Comparison of ENCODE assay signal across 18 mouse cellular contexts in genomic region chr4:135780255-135780654, GRCm38 (mm10). TPM values are rescaled to one million over a fixed set of nuclear protein-coding genes. Genes with fewer than 3 reads are reported as not detected.
DNase-seq lines count a peak whose midpoint lies in the region; ATAC-seq lines count a peak whose summit lies in the region.
"Had no signal": no experiment of that assay in that cellular context is flagged by ENCODE, and none has a peak within 500 bp of the region (broad histone marks: within the 10 kb centered on the region; RNA-seq: fewer than 3 reads in every experiment).

No protein-coding gene starts in this region.

- WGBS in heart, embryonic 11.5 days (ENCODE audit: insufficient replicate concordance): 69% methylated on average over 3 of the region's 3 CpGs
- WGBS in lung, embryonic 16.5 days: 49% methylated on average over 3 of the region's 3 CpGs
- WGBS in embryonic facial prominence, embryonic 14.5 days: 41% methylated on average over 3 of the region's 3 CpGs
- WGBS in stomach, embryonic 16.5 days: 52% methylated on average over 3 of the region's 3 CpGs
- WGBS in forebrain, embryonic 14.5 days: 87% methylated on average over 3 of the region's 3 CpGs

- no peak; the same call in 1 of the 2 replicates for ATAC-seq in heart, embryonic 11.5 days (replicated peaks; ENCODE audit: insufficient number of reproducible peaks, low FRiP score, low TSS enrichment)
- peak; percentile 79; the same call in 1 of the 2 replicates for ATAC-seq in lung, embryonic 16.5 days (ENCODE audit: low read depth)
- peak; percentile 63; the same call in 1 of the 2 replicates for ATAC-seq in embryonic facial prominence, embryonic 14.5 days (ENCODE audit: low read depth)
- ATAC-seq in stomach, embryonic 16.5 days (ENCODE audit: insufficient read depth, low FRiP score): peak; percentile 83; the same call in 1 of the 2 replicates
- no peak for ATAC-seq in cerebellum, adult (ENCODE audit: insufficient number of reproducible peaks, low FRiP score, low TSS enrichment)
- ATAC-seq in forebrain, embryonic 14.5 days: no peak
- ATAC-seq: midbrain, embryonic 16.5 days had no signal

- no peaks in the 10 kb centered on the region for H3K9me3 ChIP-seq in heart, embryonic 11.5 days (replicated peaks; ENCODE audit: control insufficient read depth, low read length)
- H3K9me3 ChIP-seq in lung, embryonic 16.5 days (ENCODE audit: control insufficient read depth, low read length): no peaks in the 10 kb centered on the region
- no peaks in the 10 kb centered on the region for H3K9me3 ChIP-seq in embryonic facial prominence, embryonic 14.5 days (ENCODE audit: control insufficient read depth, low read length)
- H3K9me3 ChIP-seq in stomach, embryonic 16.5 days (replicated peaks; ENCODE audit: control insufficient read depth, low read length): no peaks in the 10 kb centered on the region
- no peaks in the 10 kb centered on the region for H3K9me3 ChIP-seq in forebrain, embryonic 14.5 days (replicated peaks; ENCODE audit: control insufficient read depth, low read length)
- H3K9me3 ChIP-seq: neural tube, embryonic 13.5 days had no signal

- peaks cover 3% of the 10 kb centered on the region; the same call in 1 of the 2 replicates for H3K27me3 ChIP-seq in heart, embryonic 11.5 days (ENCODE audit: control insufficient read depth, insufficient read depth, low read length)
- H3K27me3 ChIP-seq in lung, embryonic 16.5 days (ENCODE audit: control insufficient read depth, insufficient read depth, low read depth, low read length): no peaks in the 10 kb centered on the region
- no peaks in the 10 kb centered on the region for H3K27me3 ChIP-seq in embryonic facial prominence, embryonic 14.5 days (replicated peaks; ENCODE audit: control insufficient read depth, insufficient read depth, low read length)
- no peaks in the 10 kb centered on the region for H3K27me3 ChIP-seq in stomach, embryonic 16.5 days (ENCODE audit: control insufficient read depth, insufficient read depth, low read length)
- H3K27me3 ChIP-seq in forebrain, embryonic 14.5 days (replicated peaks; ENCODE audit: control insufficient read depth, insufficient read depth, low read length): no peaks in the 10 kb centered on the region
- H3K27me3 ChIP-seq: neural tube, embryonic 13.5 days had no signal

- no peak overlapping the region for H3K9ac ChIP-seq in heart, embryonic 11.5 days (ENCODE audit: low read depth, low read length)
- no peak overlapping the region for H3K9ac ChIP-seq in lung, embryonic 16.5 days (ENCODE audit: low read length)
- no peak overlapping the region for H3K9ac ChIP-seq in embryonic facial prominence, embryonic 14.5 days (ENCODE audit: low read depth, low read length)
- H3K9ac ChIP-seq in stomach, embryonic 16.5 days (ENCODE audit: low read length): no peak overlapping the region
- no peak overlapping the region for H3K9ac ChIP-seq in forebrain, embryonic 14.5 days (ENCODE audit: low read length)
- H3K9ac ChIP-seq: neural tube, embryonic 13.5 days had no signal

- H3K36me3 ChIP-seq in heart, embryonic 11.5 days (ENCODE audit: control insufficient read depth, insufficient read depth, low read length): no peaks in the 10 kb centered on the region
- H3K36me3 ChIP-seq in lung, embryonic 16.5 days (ENCODE audit: control insufficient read depth, insufficient read depth, low read length): no peaks in the 10 kb centered on the region
- H3K36me3 ChIP-seq in embryonic facial prominence, embryonic 14.5 days (ENCODE audit: control insufficient read depth, insufficient read depth, low read length): no peaks in the 10 kb centered on the region
- no peaks in the 10 kb centered on the region for H3K36me3 ChIP-seq in stomach, embryonic 16.5 days (ENCODE audit: control insufficient read depth, insufficient read depth, low read length)
- no peaks in the 10 kb centered on the region for H3K36me3 ChIP-seq in forebrain, embryonic 14.5 days (ENCODE audit: control insufficient read depth, insufficient read depth, low read length)
- H3K36me3 ChIP-seq: neural tube, embryonic 13.5 days had no signal

- H3K4me1 ChIP-seq in heart, embryonic 11.5 days (ENCODE audit: control insufficient read depth, insufficient read depth, low read length): no peaks in the 10 kb centered on the region; the same call in 1 of the 2 replicates
- no peaks in the 10 kb centered on the region for H3K4me1 ChIP-seq in lung, embryonic 16.5 days (replicated peaks; ENCODE audit: control insufficient read depth, insufficient read depth, low read length)
- 0 out of 2 replicates have a peak, but pooled peaks cover 3% of the 10 kb centered on the region for H3K4me1 ChIP-seq in embryonic facial prominence, embryonic 14.5 days (ENCODE audit: control insufficient read depth, insufficient read depth, low read length)
- peaks cover 8% of the 10 kb centered on the region; the same call in 1 of the 2 replicates for H3K4me1 ChIP-seq in stomach, embryonic 16.5 days (ENCODE audit: control insufficient read depth, insufficient read depth, low read length)
- no peaks in the 10 kb centered on the region for H3K4me1 ChIP-seq in forebrain, embryonic 14.5 days (ENCODE audit: control insufficient read depth, insufficient read depth, low read length)
- H3K4me1 ChIP-seq: neural tube, embryonic 13.5 days had no signal

- H3K4me3 ChIP-seq in heart, embryonic 11.5 days (ENCODE audit: low read depth, low read length): no peak overlapping the region
- no peak overlapping the region for H3K4me3 ChIP-seq in lung, embryonic 16.5 days (ENCODE audit: low read length)
- H3K4me3 ChIP-seq in embryonic facial prominence, embryonic 14.5 days (ENCODE audit: low read depth, low read length): no peak overlapping the region
- no peak overlapping the region for H3K4me3 ChIP-seq in stomach, embryonic 16.5 days (replicated peaks; ENCODE audit: low read length)
- no peak overlapping the region for H3K4me3 ChIP-seq in forebrain, embryonic 14.5 days (ENCODE audit: low read depth, low read length)
- H3K4me3 ChIP-seq: gastrocnemius, adult 2 months; left cerebral cortex, adult 2 months; neural tube, embryonic 13.5 days had no signal

- no peak overlapping the region for H3K4me2 ChIP-seq in heart, embryonic 11.5 days
- no peak overlapping the region for H3K4me2 ChIP-seq in lung, embryonic 16.5 days (ENCODE audit: low read depth, low read length)
- no peak overlapping the region for H3K4me2 ChIP-seq in embryonic facial prominence, embryonic 14.5 days (ENCODE audit: low read depth, low read length)
- H3K4me2 ChIP-seq in stomach, embryonic 16.5 days (ENCODE audit: low read depth, low read length): no peak overlapping the region
- no peak overlapping the region for H3K4me2 ChIP-seq in forebrain, embryonic 14.5 days (ENCODE audit: low read length)
- H3K4me2 ChIP-seq: neural tube, embryonic 13.5 days had no signal

- peak; percentile 51 for DNase-seq in heart, postnatal 4 days
- no peak for DNase-seq in lung, postnatal 14 days
- peak; percentile 59 for DNase-seq in embryonic facial prominence, embryonic 14.5 days (ENCODE audit: low spot score)
- DNase-seq in forebrain, embryonic 14.5 days (ENCODE audit: low spot score): no peak
- DNase-seq: adrenal gland, postnatal 25 days; gastrocnemius, adult 2 months; thymus, adult 2 months had no signal

- no peak overlapping the region for H3K27ac ChIP-seq in heart, embryonic 11.5 days (ENCODE audit: low read depth, low read length)
- H3K27ac ChIP-seq in lung, embryonic 16.5 days (ENCODE audit: low read length): no peak overlapping the region
- H3K27ac ChIP-seq in embryonic facial prominence, embryonic 14.5 days (replicated peaks; ENCODE audit: low read depth, low read length): no peak overlapping the region
- H3K27ac ChIP-seq in stomach, embryonic 16.5 days (ENCODE audit: low read length): peak overlapping the region; percentile 55; the same call in 1 of the 2 replicates
- H3K27ac ChIP-seq in forebrain, embryonic 14.5 days (ENCODE audit: low read depth, low read length): no peak overlapping the region
- H3K27ac ChIP-seq: gastrocnemius, adult 2 months; left cerebral cortex, adult 2 months; macrophage; neural tube, embryonic 13.5 days had no signal

RNA-seq across cellular contexts. Expression of gene Myom3, which starts 20.7 kb away (rescaled TPM):
- total RNA-seq in heart, postnatal 4 days (2021): 1 to 10 TPM in 1 of 2 experiments, under 1 TPM in 1; 0.76 to 1.1 TPM
- polyA plus RNA-seq in heart, embryonic 11.5 days (2014; fragmentation: Nextera tagmentation; extraction: Ambion mirVana): not detected in 2 replicates
- 1.0 and 1.2 TPM in 2 replicates for polyA plus RNA-seq in lung, embryonic 16.5 days (2015; fragmentation: Nextera tagmentation; extraction: Ambion mirVana)
- 9.9 and 10.2 TPM in 2 replicates for polyA plus RNA-seq in embryonic facial prominence, embryonic 14.5 days (2014; fragmentation: Nextera tagmentation; extraction: Ambion mirVana)
- 0.56 and 3.6 TPM in 2 replicates for polyA plus RNA-seq in stomach, embryonic 16.5 days (2015; fragmentation: Nextera tagmentation; extraction: Ambion mirVana)
- 0.17 and 0.22 TPM in 2 replicates for polyA plus RNA-seq in forebrain, embryonic 14.5 days (2014; fragmentation: Nextera tagmentation; extraction: Ambion mirVana)
- total RNA-seq: common myeloid progenitor, adult 5-6 weeks had no signal
- polyA plus RNA-seq: forebrain, embryonic 11.5 days had no signal

RNA-seq across cellular contexts. Expression of gene Il22ra1, which starts 52.3 kb away (rescaled TPM):
- under 1 TPM; 0.20 to 0.24 TPM for total RNA-seq in heart, postnatal 4 days (2021)
- polyA plus RNA-seq in heart, embryonic 11.5 days (2014; fragmentation: Nextera tagmentation; extraction: Ambion mirVana): not detected in 2 replicates
- 0.13 TPM in 1 of 2 replicates, not detected in the other for polyA plus RNA-seq in lung, embryonic 16.5 days (2015; fragmentation: Nextera tagmentation; extraction: Ambion mirVana)
- 0.33 and 0.35 TPM in 2 replicates for polyA plus RNA-seq in embryonic facial prominence, embryonic 14.5 days (2014; fragmentation: Nextera tagmentation; extraction: Ambion mirVana)
- polyA plus RNA-seq in stomach, embryonic 16.5 days (2015; fragmentation: Nextera tagmentation; extraction: Ambion mirVana): 2.0 and 2.1 TPM in 2 replicates
- polyA plus RNA-seq in forebrain, embryonic 14.5 days (2014; fragmentation: Nextera tagmentation; extraction: Ambion mirVana): not detected in 2 replicates
- total RNA-seq: common myeloid progenitor, adult 5-6 weeks; gastrocnemius, adult 2 months had no signal
- polyA plus RNA-seq: forebrain, embryonic 11.5 days; hindbrain, embryonic 11.5 days; macrophage; midbrain, embryonic 16.5 days; neural tube, embryonic 13.5 days had no signal

Comparison
In these comparisons a context has a peak if more than half of its experiments do, and no peak if none do; other contexts are left out.
1. DNase-seq: peak in heart, postnatal 4 days (single experiment) and embryonic facial prominence, embryonic 14.5 days (single experiment); none in lung, postnatal 14 days (single experiment) and forebrain, embryonic 14.5 days (single experiment).
2. ATAC-seq: peak in lung, embryonic 16.5 days (single experiment), embryonic facial prominence, embryonic 14.5 days (single experiment) and stomach, embryonic 16.5 days (single experiment); none in heart, embryonic 11.5 days (single experiment), cerebellum, adult (single experiment) and forebrain, embryonic 14.5 days (single experiment).